Mouse (Mus musculus) heart, postnatal 36 days (tissue): ENCODE data around the gene Nudt22. TPM values are rescaled to one million over a fixed set of nuclear protein-coding genes. Genes with fewer than 3 reads are reported as not detected.
"Not testable (repeated sequence)": the region's sequence is repeated elsewhere in the genome, so short reads cannot be mapped to it uniquely, and the experiment has no call there.

ENCODE experiments used
- DNase-seq, 2 experiments: peaks; one replicate each; pipeline ENCODE4 v3.0.0; 2021 to 2022
- intact Hi-C: fragments of 180-260 bp; cut with DNase I; formaldehyde crosslinking; loops from one replicate; pipeline ENCODE4 v1.15.1; 2025
- total RNA-seq, 2 experiments: library from RNA; stranded (reverse); gene quantifications; 2 replicates each; pipeline ENCODE4 v1.2.3; 2021

Gene Nudt22
- total RNA-seq, 2 experiments from 2014 or later: 27.0 to 28.9 TPM

DNA sequence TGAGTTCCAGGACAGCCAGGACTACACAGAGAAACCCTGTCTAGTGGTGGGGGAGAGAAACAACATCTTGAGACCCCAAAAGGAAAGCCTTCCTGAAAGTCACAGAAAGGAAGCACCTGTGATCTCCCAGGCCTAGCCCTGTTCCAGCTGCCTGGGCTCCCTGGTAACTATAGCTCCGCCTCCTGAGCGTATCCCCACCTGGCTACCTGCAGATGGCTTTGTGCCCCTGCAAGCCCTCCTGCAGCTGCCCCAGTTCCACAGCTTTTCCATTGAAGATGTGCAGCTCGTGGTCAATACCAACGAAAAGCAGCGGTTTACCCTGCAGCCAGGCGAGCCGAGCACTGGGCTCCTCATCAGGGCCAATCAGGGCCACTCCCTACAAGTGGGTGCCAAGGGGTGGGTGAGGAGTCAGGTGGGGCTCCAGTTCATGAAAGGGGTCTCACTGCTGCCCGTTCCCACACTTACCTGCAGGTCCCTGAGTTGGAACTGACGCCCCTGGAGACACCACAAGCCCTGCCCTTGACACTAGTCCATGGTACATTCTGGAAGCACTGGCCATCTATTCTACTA is 1.9 kb upstream of the Nudt22 start:
- no peak for DNase-seq
- intact Hi-C loops: loop anchor here (5.0 kb wide), 1 partner anchor 39 kb away; the partner anchor contains the start of gene Stip1

DNA sequence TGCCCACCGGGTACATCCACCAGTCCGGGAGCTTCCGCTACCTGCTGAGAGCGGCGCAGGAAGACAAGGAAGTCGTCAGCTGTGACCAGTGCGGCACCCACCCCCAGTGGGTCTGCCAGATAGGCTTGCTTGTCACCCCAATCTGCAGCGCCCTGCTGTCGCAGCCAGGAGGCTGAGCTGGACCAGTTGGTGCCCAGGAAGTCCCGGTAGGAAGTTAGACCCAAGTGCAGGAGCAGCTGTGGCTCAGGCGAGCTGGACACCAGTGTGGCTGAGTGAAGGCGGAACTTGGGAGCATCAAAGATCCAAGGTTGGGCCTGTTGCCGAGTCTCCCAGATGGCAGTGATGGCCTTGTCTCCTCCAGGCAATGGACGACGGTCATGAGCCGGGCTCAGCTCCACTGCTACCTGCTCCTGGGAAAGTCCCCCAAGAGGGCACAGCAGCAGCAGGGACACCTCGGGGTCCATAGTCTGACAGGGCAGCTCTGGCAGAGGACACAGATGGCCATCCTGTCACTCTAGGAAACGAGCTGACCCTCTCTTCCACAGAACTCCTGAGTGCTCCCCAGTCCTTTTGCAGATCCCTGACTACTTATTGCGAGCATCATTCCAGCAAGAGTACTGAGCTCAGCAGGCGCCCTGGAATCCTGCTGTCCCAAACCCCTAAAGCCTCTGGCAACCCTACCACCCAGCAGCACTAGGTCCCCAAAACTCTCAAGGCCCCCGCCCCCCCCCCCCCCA is 494 bp downstream of the Nudt22 start:
- intact Hi-C loops: loop anchor here (5.0 kb wide), 1 partner anchor 42 kb away; the partner anchor contains the start of gene Stip1
- no peak for DNase-seq

DNA sequence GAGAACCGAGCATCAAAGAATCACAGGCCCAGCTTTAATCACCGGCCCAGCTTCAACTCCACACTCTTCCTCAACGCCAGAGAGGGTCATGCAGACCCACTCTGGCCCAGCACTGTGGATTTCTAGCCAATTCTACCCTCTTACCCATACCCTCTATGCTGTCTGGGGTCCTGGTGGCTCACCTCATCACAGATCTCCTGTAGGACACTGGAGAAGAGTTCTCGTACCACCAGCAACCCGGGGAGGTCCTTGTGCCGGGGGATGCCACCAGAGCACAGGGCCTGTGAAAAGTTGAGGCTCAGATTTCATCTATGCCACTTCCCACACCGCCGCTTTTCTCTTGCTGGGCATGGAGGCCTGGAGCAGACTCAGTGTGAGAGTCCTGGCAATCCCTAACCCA is 1.4 kb downstream of the Nudt22 start:
- intact Hi-C loops: no loop called here
- DNase-seq: no peak

DNA sequence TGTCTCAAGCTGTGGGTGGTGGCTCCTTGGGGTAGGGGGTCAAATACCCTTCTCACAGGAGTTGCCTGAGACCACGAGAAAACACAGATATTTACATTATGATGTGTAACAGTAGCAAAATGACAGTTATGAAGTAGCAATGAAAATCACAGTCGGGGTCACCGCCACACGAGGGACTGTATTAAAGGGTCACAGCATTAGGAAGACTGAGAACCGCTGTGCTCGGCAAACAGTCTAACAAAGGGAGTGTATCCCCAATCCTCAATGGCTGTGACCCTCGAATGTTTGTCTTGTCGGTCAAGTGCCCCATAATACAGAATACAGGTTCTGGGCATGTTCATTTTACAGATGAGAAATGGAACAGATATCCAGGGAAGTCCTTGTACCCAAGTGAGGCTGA is 1.9 kb downstream of the Nudt22 start:
- no peak for DNase-seq
- intact Hi-C loops: no loop called here

DNA sequence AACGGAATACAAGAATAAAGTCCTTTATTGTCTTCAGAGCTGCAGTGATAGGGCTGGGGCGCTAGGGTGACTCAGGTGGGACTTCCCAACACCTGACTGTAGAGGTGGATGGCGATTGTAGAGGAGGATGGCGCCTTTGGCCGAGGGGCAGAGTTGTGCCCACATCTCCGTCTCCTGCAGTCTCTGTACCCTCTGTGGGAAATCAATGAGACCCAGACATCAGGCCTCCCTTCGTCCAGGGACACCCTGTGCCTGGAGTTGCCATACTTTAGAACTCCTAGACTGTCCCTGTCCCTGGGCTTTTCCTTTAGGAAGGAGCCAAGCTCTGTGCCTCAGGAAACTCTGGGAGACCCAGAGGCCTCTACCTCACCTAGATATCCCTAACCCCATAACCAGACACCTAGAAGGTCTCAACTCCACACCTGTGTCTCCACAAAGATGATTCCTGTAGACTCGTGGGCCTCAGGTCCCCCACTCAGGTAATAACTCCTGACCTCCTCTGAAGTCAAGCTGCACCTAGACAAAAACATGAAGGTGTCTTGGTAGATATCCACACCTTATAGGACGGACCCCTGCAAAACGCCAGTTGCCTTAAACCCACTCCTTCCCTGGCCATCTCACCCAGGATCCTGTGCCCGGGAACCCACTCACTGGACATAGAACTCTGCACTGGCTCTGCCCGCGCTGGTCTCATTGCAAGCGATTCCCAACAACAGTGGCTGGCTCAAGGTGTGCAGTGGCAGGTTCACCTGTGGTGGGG is 2.7 kb downstream of the Nudt22 start:
- intact Hi-C loops: no loop called here
- no peak for DNase-seq

DNA sequence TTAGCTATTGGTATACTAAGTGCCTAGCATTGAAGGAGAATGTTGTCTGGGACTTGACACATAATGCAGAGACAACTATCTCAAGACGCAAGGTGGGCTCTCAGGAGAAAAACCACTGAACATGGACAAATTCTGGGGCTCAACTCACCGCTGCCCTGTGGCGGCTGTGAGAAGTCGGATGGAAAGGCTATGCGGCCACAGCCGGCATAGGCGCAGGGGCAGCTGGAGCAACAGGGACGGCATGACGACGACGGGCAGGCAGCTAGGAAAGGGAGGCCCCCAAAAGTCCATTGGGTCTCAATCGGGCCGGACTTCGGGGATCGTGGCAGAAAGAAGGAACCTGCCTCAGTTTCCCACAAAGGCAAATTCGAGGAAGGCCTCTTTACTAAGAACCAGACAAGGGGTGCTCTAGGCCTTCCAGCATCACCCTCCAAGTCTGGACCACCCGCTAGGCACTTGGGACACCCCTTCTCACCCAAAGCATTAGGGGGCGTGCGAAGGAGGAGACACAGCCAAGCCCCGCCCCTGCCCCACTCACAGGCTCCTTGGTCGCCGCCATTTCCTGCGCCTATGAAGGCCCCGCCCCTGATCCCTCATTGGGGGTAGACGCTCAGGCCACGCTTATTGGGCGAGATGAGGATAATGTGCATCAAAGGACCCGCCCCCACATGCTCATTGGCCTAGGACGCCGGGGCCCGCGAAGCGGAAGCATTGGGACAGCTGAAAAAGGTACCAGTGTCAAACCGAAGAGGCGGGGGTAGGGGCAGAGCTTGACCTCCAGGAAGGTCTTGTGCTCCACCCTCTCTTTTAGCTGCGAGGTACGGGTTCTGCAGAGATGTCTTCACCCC is 3.7 kb downstream of the Nudt22 start, which contains the start of gene Dnajc4:
TSS of gene Dnajc4 (minus strand) at position 562 of the 848 bp plus-strand sequence.
- DNase-seq: peak; percentile 92
- intact Hi-C loops: loop anchor here (1.0 kb wide), 1 partner anchor 12 kb away; the partner anchor contains the start of gene Fkbp2

DNA sequence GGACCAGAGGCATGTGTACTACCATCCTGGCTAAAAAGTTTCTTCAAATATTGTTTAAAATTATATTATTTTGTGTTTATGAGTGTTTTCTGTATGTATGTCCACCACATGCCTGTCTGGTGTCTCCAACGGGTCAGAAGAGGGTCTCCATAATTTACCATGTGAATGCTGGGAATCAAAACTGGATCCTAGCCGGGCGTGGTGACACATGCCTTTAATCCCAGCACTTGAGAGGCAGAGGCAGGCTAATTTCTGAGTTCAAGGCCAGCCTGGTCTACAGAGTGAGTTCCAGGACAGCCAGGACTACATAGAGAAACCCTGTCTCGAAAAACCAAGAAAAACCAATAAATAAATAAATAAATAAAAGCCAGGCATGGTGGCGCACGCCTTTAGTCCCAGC is 4.8 kb downstream of the Nudt22 start:
- intact Hi-C loops: not testable (repeated sequence)

DNA sequence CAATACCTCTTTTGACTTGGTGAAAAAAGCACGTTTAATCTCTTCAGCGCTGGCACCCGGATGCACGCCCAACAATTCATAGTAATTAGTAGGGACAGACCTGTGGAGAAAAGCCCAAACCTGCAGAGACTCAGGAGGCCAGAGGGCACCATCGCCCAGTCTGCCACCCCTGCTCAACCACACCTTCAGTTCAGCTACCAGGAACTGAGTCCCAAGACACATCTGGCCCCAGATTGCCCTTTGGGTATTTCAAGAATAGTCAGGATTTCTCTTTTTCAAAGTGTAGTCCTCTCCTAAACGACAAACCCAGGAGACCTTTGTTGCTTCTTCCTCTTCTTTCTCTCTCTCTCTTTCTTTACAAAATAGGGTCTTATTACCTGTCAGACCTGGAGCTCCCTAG is 5.2 kb downstream of the Nudt22 start:
- intact Hi-C loops: no loop called here
- no peak for DNase-seq

More for the DNA sequence above, 4.8 kb downstream of the Nudt22 start:
- not testable (repeated sequence) for DNase-seq

DNA sequence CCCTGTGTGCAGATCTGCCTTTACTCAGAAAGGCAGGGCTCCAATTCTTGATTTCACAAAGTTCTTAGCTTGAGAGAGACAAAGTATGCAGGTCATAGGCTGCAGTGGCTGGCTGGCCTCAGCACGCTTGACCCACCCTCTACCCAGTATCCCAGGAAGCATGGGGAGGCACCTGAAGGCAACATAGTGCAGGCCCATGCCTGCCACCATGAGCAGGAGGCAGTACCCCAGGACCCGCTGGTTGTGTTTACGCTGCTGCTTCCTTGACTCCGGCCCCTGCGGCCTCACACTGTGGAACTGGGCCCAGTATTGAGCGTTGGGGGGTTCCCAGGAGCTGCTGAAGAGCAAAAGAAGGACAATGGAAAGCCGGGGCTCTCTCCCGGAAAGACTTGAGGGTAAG is 6.7 kb downstream of the Nudt22 start:
- no peak for DNase-seq
- intact Hi-C loops: no loop called here

DNA sequence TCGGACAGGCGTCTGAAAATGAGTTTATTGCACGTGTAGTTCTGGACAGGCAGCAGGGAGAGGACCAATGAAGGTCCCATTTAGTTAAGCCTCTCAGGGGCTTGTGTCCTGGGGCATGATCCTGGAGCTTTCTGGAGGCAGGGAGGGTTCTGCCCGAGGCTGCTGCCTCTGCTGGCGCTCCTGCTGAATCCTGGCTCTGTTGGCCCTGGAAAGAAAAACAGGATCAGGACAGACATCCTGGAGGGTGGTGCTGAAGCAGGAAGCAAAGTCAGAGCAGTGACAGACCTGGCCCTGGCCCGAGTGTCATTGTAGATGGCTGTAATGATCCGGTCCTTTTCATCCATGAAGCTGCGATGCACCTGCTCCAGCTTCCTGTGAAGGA is 8.0 kb downstream of the Nudt22 start:
- no peak for DNase-seq

DNA sequence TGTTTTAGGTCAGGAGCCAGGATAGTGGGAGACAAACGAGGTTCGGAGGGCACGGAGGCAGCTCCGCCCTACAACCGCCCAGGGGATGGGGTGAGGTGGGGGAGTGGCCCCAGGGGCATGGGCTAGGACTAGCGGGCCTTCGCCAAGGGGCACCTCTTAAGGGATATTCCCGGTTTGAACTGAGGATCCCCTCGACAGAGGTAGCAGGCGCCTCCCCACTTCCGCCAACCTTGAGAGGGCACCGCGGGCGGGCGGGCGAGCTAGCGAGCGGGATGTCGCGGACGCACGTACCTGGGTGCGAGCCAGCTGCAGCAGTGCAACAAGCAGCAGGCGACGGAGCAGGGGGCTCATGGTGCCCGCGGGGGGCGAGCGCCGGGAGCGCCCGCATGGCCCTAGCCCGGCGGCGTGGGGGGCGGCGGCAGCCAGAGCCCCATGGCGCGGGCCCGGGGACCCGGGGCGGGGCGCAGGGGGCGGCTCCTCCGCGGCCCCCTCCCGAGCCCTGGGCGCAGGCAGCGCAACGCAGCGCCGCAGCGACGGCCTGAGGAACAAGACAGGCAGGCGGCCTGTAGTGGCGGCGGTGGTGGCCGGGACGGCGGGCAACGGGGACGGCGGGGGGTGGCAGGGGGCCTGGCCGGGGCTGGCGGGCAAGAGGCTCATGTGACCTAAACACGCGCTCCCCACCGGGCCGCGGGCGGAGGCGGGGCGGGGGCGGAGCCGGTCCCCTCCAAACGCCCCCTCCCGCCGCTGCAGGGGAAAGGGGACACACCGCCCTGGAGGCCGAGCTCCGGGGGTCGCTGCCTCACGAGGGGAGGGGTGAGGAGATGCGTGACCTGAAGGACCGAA is 8.6 kb downstream of the Nudt22 start, which contains the start of gene Vegfb:
TSS of gene Vegfb (minus strand) at position 591 of the 843 bp plus-strand sequence.
- intact Hi-C loops: no loop called here
- DNase-seq: peak; percentile 72 to 79

More for the DNA sequence above, 8.0 kb downstream of the Nudt22 start:
- intact Hi-C loops: no loop called here

DNA sequence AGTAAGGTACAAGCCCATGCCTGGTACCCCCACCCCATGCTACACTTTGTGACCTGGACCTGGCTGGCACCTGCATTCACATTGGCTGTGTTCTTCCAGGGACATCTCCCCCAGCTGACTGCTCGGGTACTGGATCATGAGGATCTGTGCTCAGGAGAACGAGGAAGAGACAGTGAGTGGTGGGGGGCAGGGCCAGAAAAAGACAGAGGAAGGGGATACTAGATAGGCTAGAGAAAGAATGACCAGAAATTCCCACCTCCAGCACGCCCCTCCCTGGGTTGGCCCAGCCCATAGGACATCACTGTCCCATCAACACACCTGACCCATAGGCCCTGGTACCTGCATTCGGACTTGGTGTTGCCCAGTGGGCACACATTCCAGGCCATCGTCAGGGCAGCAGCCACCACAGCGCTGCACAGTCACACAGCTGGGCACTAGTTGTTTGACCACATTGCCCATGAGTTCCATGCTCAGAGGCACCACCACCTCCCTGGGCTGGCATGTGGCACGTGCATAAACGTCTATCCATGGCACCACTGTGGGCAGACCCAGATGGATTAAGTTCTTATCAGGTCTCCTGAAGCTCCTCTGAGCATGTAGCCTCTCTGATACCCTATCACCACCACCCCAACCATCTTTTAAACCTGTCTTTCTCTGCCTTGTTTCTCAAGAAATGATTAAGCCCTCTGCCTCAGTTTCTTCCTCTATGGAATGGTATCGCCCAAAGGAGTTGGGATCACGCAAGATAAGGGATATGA is 9.8 kb downstream of the Nudt22 start:
- intact Hi-C loops: no loop called here
- no peak for DNase-seq

DNA sequence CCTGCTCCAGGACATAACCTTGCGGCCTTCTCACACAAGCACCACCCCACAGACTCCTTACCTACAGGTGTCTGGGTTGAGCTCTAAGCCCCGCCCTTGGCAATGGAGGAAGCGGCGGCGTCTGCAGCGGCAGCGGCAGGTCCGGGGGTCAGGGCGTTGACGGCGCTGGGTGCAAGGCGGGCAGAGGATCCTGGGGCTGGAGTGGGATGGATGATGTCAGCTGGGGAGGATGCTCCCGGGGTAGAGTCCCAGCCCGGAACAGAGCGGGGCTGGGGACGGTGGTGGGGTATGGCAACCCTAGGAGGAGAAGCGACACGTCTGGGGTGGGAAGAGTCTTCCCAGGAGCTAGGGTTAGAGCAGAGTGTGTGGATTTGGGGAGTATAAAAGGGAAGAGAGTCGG is 10.6 kb downstream of the Nudt22 start:
- no peak for DNase-seq

DNA sequence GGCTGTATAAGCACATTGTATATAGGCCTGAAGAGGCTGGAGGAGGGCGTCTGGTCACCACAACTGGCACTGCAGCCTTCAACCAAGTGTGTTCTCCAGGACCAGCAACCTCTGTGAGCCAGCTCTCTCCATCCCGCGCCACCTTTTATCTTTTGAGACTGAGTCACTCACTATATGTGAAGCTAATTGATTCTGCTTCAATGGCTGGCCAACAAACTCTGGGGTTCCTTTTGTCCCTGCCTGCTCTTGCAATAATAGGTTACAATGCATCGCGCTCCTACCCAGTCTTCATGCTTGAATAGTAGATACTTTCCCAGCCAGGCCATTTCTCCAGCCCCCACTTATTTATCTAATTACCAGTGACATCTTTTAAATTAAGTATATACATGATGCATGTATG is 12.3 kb downstream of the Nudt22 start:
- intact Hi-C loops: no loop called here
- DNase-seq: no peak

More for the DNA sequence above, 10.6 kb downstream of the Nudt22 start:
- intact Hi-C loops: no loop called here

DNA sequence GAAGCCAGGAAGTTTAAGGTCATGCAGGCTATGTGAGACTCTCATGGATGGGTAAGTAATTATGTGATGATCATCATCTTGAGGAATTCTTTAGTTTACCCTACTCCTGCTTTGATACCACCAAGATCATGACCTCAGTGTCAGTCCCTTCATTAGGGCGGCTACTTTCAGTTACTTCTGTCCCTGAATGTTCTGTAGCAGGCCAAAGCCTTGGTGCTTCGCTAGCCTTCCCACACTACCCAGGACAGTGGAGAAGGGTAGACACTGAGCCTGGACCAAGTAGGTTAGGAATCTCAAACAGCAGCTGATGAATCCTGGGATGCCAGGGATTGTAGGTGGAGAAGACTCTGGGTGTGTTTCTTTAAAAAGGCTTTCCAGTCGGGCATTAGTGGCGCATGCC is 14.5 kb downstream of the Nudt22 start:
- intact Hi-C loops: no loop called here
- DNase-seq: no peak

DNA sequence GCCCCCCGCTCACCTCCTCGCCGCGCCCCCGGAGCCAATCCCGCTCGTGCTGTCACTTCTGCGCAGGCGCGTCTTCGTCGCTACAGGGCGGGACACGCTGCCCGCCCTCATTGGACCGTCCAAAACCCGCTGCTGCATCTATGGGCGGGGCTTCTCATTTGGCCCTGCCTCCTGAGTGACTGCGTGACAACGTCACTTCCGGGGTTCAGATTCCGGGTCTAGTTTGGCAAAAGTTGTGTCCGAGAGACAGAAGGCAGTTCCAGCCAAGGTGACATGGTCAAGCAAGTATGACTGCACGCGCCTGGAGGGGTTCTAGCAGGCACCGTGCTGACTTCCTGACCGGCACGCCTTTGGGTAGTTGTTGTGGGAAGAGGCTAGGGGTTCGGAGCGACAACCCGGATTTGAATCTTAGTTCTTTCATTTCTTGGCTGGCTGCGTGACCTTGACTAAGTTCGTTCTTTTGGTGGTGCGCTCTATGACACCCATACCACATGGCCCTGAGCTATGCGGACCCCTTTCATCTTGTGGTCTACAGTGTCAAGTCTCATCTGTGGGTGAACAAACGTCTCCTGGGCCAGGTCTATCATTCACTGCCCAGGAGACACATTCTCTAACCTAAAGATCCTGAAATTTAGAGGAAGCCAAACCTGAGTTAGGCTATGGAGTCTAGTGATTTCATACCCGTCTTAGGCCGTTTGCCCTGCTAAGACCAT is 15.4 kb downstream of the Nudt22 start, which contains the start of gene Fkbp2:
TSS of gene Fkbp2 (minus strand) at position 121 of the 713 bp plus-strand sequence.
- intact Hi-C loops: loop anchor here (1.0 kb wide), 1 partner anchor 12 kb away; the partner anchor contains the start of gene Dnajc4
- DNase-seq: peak; percentile 97 to 100

DNA sequence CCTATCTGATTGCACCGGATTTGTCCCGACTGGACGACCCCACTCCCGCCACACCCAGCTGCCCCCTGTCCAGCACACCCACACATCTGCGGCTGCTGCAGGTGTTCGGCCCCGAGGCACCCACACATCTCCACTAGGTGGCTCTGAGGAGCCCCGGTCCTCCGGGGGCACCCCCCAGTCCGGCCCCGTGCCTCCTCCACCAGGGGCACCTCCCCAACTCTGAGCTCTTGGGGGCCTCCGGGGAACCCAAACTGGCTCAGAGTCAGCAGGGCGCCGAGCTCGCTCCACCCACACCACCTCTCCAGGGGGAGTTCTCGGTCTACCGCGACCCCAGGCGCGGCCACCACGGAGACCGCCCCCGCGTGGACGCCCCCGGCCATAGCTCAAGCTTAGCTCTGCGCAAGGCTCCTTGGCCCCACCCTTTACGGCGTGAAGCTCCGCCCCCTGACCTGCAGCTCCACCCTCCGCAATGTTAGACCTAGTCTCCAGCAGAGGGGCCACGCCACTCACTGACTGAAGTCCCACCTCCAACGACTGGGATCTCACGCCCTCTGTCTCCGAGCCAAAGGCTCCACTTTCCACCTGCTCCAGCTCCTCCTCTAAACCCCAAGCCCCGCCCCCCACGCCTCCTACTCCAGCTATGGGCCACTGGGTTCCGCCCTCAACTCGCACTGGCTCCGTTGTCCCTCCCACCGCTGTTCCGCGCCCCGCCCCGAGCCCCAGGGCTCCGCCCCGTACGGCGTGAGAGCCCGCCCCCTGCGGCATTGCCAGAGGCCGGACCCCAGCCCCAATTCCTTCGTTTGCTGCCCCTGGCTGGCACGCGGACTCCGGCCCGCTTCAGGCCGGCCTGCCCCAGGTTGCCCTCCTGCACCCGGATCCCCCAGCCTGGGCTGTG is 16.2 kb downstream of the Nudt22 start:
- intact Hi-C loops: loop anchor here (1.0 to 5.0 kb wide), 2 partner anchors 13 to 43 kb away; partner anchors contain the start of gene Dnajc4
- DNase-seq: peak; percentile 99 to 100
